ENCODE assay signal across 35 mouse cellular contexts in genomic region chr17:39363316-39363715, GRCm38 (mm10). TPM values are rescaled to one million over a fixed set of nuclear protein-coding genes. Genes with fewer than 3 reads are reported as not detected.
A peak's percentile ranks its signal among the peaks of the same experiment; 100 is the strongest.
DNase-seq lines count a peak whose midpoint lies in the region; TF ChIP-seq lines count a peak whose summit lies in the region.
"Had no signal": no experiment of that assay in that cellular context is flagged by ENCODE, and none has a peak within 500 bp of the region (broad histone marks: within the 10 kb centered on the region; RNA-seq: fewer than 3 reads in every experiment).

No protein-coding gene starts in this region.

- peak; percentile 25 for TF ChIP-seq CTCF in E14TG2a.4 (conservative IDR thresholded peaks at IDR 0.05; ENCODE audit: low read length)

- DNase-seq in left cerebral cortex, adult 11 months (ENCODE audit: low spot score) = peak; percentile 0
- DNase-seq in left cerebral cortex, adult 8-10 months (ENCODE audit: low spot score in 2 of 2) = no peak
- DNase-seq in 3T3-L1 (ENCODE audit: low read depth, low spot score) = peak; percentile 3
- DNase-seq in R1 (ENCODE audit: low read depth, low spot score) = peak; percentile 21
- DNase-seq in layer of hippocampus, postnatal 10 days (ENCODE audit: low spot score in 2 of 2) = no peak
- DNase-seq in spleen, postnatal 4 days (ENCODE audit: low spot score in 2 of 2) = no peak
- no peak for DNase-seq in urinary bladder, adult 18-20 months (ENCODE audit: low spot score in 2 of 2)
- DNase-seq: adrenal gland, postnatal 14 days; cerebellum, adult 11-12 months; cerebellum, adult 9-11 months; embryo, embryonic 11 days; gastrocnemius, adult 2 months; gastrocnemius, postnatal 36 days; heart, adult 18-20 months; heart, postnatal 4 days; kidney, adult 11 months; kidney, postnatal 36 days; lung, postnatal 36 days; retina, postnatal 1 day; right cerebral cortex, postnatal 25 days; spleen, adult 18-20 months; thymus, adult 2 months; thymus, postnatal 4 days had no signal

- no peaks in the 10 kb centered on the region for H3K9me3 ChIP-seq in E14TG2a.4 (ENCODE audit: low read length)
- H3K9me3 ChIP-seq: embryonic facial prominence, embryonic 12.5 days; liver, embryonic 12.5 days; neural tube, embryonic 13.5 days had no signal

- H3K36me3 ChIP-seq in E14TG2a.4 (ENCODE audit: insufficient read depth, low read length) = no peaks in the 10 kb centered on the region
- H3K36me3 ChIP-seq: embryonic facial prominence, embryonic 12.5 days; heart, embryonic 12.5 days; limb, embryonic 12.5 days; liver, embryonic 12.5 days; midbrain, embryonic 12.5 days; neural tube, embryonic 13.5 days had no signal

- no peaks in the 10 kb centered on the region for H3K4me1 ChIP-seq in E14TG2a.4 (replicated peaks; ENCODE audit: low read depth, low read length)
- H3K4me1 ChIP-seq: embryonic facial prominence, embryonic 12.5 days; heart, embryonic 12.5 days; limb, embryonic 12.5 days; liver, embryonic 12.5 days; midbrain, embryonic 12.5 days; neural tube, embryonic 13.5 days had no signal

- no peaks in the 10 kb centered on the region for H3K27me3 ChIP-seq in E14TG2a.4 (ENCODE audit: insufficient read depth, low read length)
- H3K27me3 ChIP-seq: CH12.LX; embryonic facial prominence, embryonic 12.5 days; heart, embryonic 12.5 days; limb, embryonic 12.5 days; liver, embryonic 12.5 days; midbrain, embryonic 12.5 days; neural tube, embryonic 13.5 days had no signal

- no peak overlapping the region for H3K4me3 ChIP-seq in E14TG2a.4 (replicated peaks; ENCODE audit: low read length)
- H3K4me3 ChIP-seq: embryonic facial prominence, embryonic 12.5 days; gastrocnemius, adult 2 months; heart, embryonic 12.5 days; layer of hippocampus, adult 2 months; limb, embryonic 12.5 days; liver, embryonic 12.5 days; midbrain, embryonic 12.5 days; neural tube, embryonic 13.5 days had no signal

RNA-seq across cellular contexts. Expression of gene Esp18, which starts 42.8 kb away (rescaled TPM):
- not detected for total RNA-seq in left cerebral cortex, adult 8-10 months (2022)
- not detected for total RNA-seq in layer of hippocampus, postnatal 10 days (2021)
- total RNA-seq: adrenal gland, postnatal 14 days; CH12.LX; gastrocnemius, adult 2 months; gastrocnemius, postnatal 36 days; heart, adult 18-20 months; heart, postnatal 4 days; layer of hippocampus, adult 2 months; layer of hippocampus, postnatal 25 days; left cerebral cortex, postnatal 14 days; megakaryocyte, adult 5-6 weeks had no signal

Comparison
In these comparisons a context has a peak if more than half of its experiments do, and no peak if none do; other contexts are left out.
1. DNase-seq: peak in left cerebral cortex, adult 11 months (single experiment), 3T3-L1 (single experiment) and R1 (single experiment); none in left cerebral cortex, adult 8-10 months (0 of 2), layer of hippocampus, postnatal 10 days (0 of 2), spleen, postnatal 4 days (0 of 2) and urinary bladder, adult 18-20 months (0 of 2).